Comparison of ENCODE assay signal across 8 mouse cellular contexts in the genomic region with DNA sequence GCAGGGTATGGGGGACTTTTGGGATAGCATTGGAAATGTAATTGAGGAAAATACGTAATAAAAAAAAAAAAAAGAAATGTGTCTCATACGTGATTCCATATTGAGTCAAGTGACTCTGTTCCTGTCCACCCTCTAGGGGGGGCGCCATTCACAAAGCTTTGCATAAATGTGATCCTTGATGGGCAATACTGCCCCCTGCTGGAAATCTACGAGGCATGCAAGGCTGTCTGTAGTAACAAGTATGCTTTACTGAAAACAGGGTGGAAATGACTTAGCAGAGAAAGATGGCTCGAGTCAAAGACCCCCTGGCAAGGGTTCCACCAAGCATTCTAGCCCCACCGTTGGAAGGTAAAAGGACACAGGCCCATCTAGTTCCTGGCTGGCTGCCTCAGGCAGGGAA.
DNase-seq lines count a peak whose midpoint lies in the region; TF ChIP-seq lines count a peak whose summit lies in the region.

No protein-coding gene starts in this region.

- H3K27ac ChIP-seq in layer of hippocampus, adult 2 months, result no peak overlapping the region
- H3K27ac ChIP-seq in embryonic facial prominence, embryonic 10.5 days (replicated peaks), result no peak overlapping the region

- peak; percentile 78 for TF ChIP-seq CTCF in layer of hippocampus, adult 2 months (conservative IDR thresholded peaks at IDR 0.05)

- H3K27me3 ChIP-seq in embryonic facial prominence, embryonic 10.5 days (replicated peaks; ENCODE audit: low read depth, poor library complexity, severe bottlenecking), result no peaks in the 10 kb centered on the region

- H3K4me1 ChIP-seq in embryonic facial prominence, embryonic 10.5 days, result peaks cover 5% of the 10 kb centered on the region; the same call in 1 of the 2 replicates

- WGBS in embryonic facial prominence, embryonic 10.5 days, result 46% methylated on average over 6 of the region's 6 CpGs

- no peaks in the 10 kb centered on the region for H3K36me3 ChIP-seq in embryonic facial prominence, embryonic 10.5 days (replicated peaks)

- no peaks in the 10 kb centered on the region for H3K9me3 ChIP-seq in embryonic facial prominence, embryonic 10.5 days

- no peak overlapping the region for H3K4me3 ChIP-seq in layer of hippocampus, adult 2 months
- no peak overlapping the region for H3K4me3 ChIP-seq in embryonic facial prominence, embryonic 10.5 days

- peak in 1 of 2 experiments; percentile 45 for DNase-seq in layer of hippocampus, adult 2 months (ENCODE audit: low spot score in 2 of 2)
- no peak for DNase-seq in layer of hippocampus, adult 9-11 months
- peak; percentile 24 for DNase-seq in WW6 (ENCODE audit: low read depth, low spot score)
- peak; percentile 35 for DNase-seq in embryonic facial prominence, embryonic 10.5 days (ENCODE audit: low spot score)
- peak; percentile 58 for DNase-seq in testis, postnatal 10 days (ENCODE audit: low spot score)
- no peak for DNase-seq in gastrocnemius, postnatal 25 days
- DNase-seq in Muller cell, postnatal 12 days (ENCODE audit: inconsistent ontology term), result no peak
- DNase-seq in cerebellum, postnatal 4 days (ENCODE audit: low spot score in 2 of 2), result no peak

Comparison
In these comparisons a context has a peak if more than half of its experiments do, and no peak if none do; other contexts are left out.
1. DNase-seq: peak in WW6 (single experiment), embryonic facial prominence, embryonic 10.5 days (single experiment) and testis, postnatal 10 days (single experiment); none in layer of hippocampus, adult 9-11 months (single experiment), gastrocnemius, postnatal 25 days (single experiment), Muller cell, postnatal 12 days (single experiment) and cerebellum, postnatal 4 days (0 of 2).